Mouse (Mus musculus) heart, embryonic 16.5 days (tissue): ENCODE data around the gene Aebp2. TPM values are rescaled to one million over a fixed set of nuclear protein-coding genes. Genes with fewer than 3 reads are reported as not detected.

ENCODE experiments used
- ATAC-seq: fragments of 200-750 bp; cut with Nextera tagmentation; replicated peaks from 2 replicates; pipeline ENCODE4 v1.8.0; 2017; ENCODE audit warnings: moderate number of reproducible peaks; ENCODE audit not compliant: insufficient read depth, low FRiP score; ENCODE audit errors: extremely low read depth
- H3K27ac ChIP-seq: fragments of 300-500 bp; sonication (generic); 2 replicates; pipeline ENCODE4 v1.5.1; 2014; ENCODE audit warnings: mild to moderate bottlenecking, low read length, control low read depth, moderate library complexity
- H3K27me3 ChIP-seq: fragments of 300-500 bp; sonication (generic); 2 replicates; pipeline ENCODE4 v1.6.1; 2014; ENCODE audit warnings: low read length, mixed read lengths; ENCODE audit not compliant: control insufficient read depth, insufficient read depth
- H3K36me3 ChIP-seq: fragments of 300-500 bp; sonication (generic); 2 replicates; pipeline ENCODE4 v1.6.1; 2014; ENCODE audit not compliant: control insufficient read depth, insufficient read depth
- H3K4me1 ChIP-seq: fragments of 300-500 bp; sonication (generic); 2 replicates; pipeline ENCODE4 v1.6.1; 2014; ENCODE audit warnings: low read length, mixed read lengths; ENCODE audit not compliant: control insufficient read depth, insufficient read depth
- H3K4me2 ChIP-seq: fragments of 300-500 bp; sonication (generic); 2 replicates; pipeline ENCODE4 v1.6.1; 2014; ENCODE audit warnings: low read depth, mild to moderate bottlenecking, control low read depth, low read length
- H3K4me3 ChIP-seq: fragments of 300-500 bp; sonication (generic); 2 replicates; pipeline ENCODE4 v1.5.1; 2014; ENCODE audit warnings: mild to moderate bottlenecking, control low read depth, low read length
- H3K9ac ChIP-seq: fragments of 300-500 bp; sonication (generic); 2 replicates; pipeline ENCODE4 v1.6.1; 2014; ENCODE audit warnings: low read length, control low read depth
- H3K9me3 ChIP-seq: fragments of 300-500 bp; sonication (generic); replicated peaks from 2 replicates; pipeline ENCODE4 v1.6.1; 2016; ENCODE audit warnings: low read length; ENCODE audit not compliant: control insufficient read depth
- WGBS: fragments of 180-500 bp; shearing (Covaris S2); extraction: QIAGEN DNeasy Blood & Tissue Kit; methylation state at CpG from one replicate; pipeline ENCODE4 v1.1.7; 2014; 5-methylcytosine and 5-hydroxymethylcytosine counted together
- polyA plus RNA-seq: library from polyadenylated mRNA; unstranded; fragments of >200 nt; fragmentation: Nextera tagmentation; extraction: Ambion mirVana; gene quantifications from 2 replicates; pipeline ENCODE4 v1.2.1, GENCODE M21; 2015

Gene Aebp2
- polyA plus RNA-seq, 1 experiment from 2014 or later = 9.0 TPM

DNA sequence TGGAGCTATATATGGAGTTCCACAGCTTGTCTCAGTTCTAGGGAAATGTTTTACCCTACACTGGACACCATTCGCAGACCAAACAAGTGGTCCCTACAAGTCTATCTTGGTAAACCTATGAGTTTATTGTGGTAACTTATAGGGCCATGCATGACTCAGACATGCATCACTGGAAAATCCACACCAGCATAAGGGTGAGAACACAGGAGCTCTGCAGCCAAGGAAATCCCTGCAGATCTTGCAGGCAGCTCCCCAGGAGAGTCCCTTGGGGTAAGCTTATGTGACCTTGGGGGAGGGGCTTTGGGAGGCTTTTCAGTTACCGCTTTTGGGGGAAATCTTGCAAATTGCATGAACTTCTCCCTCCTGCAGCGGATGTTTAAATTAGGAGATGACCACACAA is 8.6 kb upstream of the Aebp2 start:
- Histone ChIP-seq H3K4me2 (no peak overlapping the region), H3K4me3 (no peak overlapping the region), H3K4me1 (no peaks in the 10 kb centered on the region), H3K27ac (no peak overlapping the region), H3K9ac (no peak overlapping the region), H3K36me3 (no peaks in the 10 kb centered on the region), H3K27me3 (no peaks in the 10 kb centered on the region), H3K9me3 (no peaks in the 10 kb centered on the region)
- ATAC-seq = no peak
- WGBS = 71% methylated on average over 3 of the region's 3 CpGs

DNA sequence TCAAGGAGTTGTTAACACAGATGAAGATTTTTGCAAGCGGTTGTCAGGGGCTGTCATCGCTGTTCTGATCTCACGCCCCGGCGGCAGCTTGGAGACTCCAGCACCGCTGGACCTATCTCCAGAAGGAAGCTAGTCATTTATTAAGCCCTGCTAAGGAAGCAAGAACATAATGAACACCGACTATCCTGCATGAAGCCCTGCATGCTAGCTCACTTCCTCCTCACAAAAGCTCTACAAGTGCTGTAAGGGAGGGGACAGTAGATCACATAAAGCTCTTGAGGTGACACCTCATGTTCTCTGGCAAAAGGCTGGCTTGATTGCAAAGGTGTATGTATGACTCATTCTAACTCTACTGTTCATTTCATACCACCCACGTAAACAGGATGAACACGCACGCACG is 7.8 kb upstream of the Aebp2 start:
- Histone ChIP-seq H3K9ac (no peak overlapping the region), H3K4me3 (no peak overlapping the region), H3K9me3 (no peaks in the 10 kb centered on the region), H3K4me1 (peaks cover 1% of the 10 kb centered on the region), H3K27me3 (no peaks in the 10 kb centered on the region), H3K4me2 (no peak overlapping the region), H3K27ac (no peak overlapping the region), H3K36me3 (no peaks in the 10 kb centered on the region)
- ATAC-seq = no peak
- 61% methylated on average over 11 of the region's 11 CpGs for WGBS

GRCm38 (mm10) chr6:140620531-140621349 is 1.7 kb upstream of the Aebp2 start:
- no peak overlapping the region for H3K4me2 ChIP-seq
- 64% methylated on average over 13 of the region's 13 CpGs for WGBS
- H3K27me3 ChIP-seq = no peaks in the 10 kb centered on the region
- H3K36me3 ChIP-seq = no peaks in the 10 kb centered on the region
- peaks cover 6% of the 10 kb centered on the region for H3K4me1 ChIP-seq
- no peaks in the 10 kb centered on the region for H3K9me3 ChIP-seq
- H3K27ac ChIP-seq = 0 out of 2 replicates have a peak overlapping the region, but pooled peaks have one; percentile 51
- H3K4me3 ChIP-seq = no peak overlapping the region
- no peak for ATAC-seq
- no peak overlapping the region for H3K9ac ChIP-seq

DNA sequence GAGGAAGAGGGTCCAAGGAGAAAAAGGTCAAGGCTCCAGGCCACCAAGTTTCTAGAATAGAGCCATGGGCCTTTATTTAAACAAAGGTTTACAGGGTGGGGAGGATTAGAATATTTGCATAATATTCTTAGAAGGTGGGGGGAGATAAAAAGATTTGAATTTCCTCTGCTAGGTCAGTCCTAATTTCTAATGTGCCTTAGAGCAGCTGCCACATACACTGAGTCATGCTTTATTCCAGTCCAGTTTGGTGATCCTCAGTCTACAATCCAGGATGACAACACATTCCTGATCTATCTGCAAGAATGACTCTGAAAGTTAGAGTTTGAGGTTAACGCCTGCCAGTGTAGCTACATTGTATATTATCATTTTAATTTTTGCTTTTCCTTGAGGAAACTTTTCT is 841 bp upstream of the Aebp2 start:
- ATAC-seq = no peak
- Histone ChIP-seq H3K9me3 (no peaks in the 10 kb centered on the region), H3K27ac (peak overlapping the region; percentile 16), H3K27me3 (no peaks in the 10 kb centered on the region), H3K4me1 (peaks cover 15% of the 10 kb centered on the region), H3K4me2 (no peak overlapping the region), H3K36me3 (no peaks in the 10 kb centered on the region), H3K4me3 (no peak overlapping the region), H3K9ac (no peak overlapping the region)
- 76% methylated on average over 1 of the region's 1 CpGs for WGBS

DNA sequence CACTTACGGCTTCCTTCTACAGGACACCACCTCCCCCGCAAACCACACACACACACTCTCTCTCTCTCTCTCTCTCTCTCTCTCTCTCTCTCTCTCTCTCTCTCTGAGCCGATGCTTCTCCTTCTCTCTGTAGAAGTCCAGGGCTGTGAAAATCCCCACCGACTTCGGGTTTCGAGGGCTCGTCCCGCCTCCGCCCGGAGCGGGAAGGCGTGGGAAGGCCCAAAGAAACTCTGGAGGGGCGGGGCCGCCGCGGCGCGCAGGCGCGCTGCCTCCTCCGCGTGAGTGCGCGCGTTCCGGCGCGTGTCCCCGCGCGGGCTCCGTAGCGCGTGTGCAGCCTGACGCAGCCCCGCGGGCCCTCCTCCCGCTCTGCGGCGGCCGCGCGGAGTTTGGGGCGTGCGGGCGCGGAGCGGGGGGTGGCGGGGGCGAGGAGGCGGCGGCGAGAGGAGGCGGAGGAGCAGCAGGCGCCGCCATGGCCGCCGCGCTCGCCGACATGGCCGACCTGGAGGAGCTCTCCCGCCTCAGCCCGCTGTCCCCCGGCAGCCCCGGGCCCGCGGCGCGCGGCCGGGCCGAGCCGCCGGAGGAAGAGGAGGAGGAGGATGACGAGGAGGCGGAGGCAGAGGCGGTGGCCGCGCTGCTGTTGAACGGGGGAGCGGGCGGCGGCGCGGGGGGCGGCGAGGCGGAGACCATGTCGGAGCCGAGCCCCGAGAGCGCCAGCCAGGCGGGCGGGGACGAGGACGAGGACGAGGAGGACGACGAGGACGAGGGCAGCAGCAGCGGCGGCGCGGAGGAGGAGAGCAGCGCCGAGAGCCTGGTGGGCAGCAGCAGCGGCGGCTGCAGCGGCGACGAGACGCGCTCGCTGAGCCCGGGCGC is 998 bp downstream of the Aebp2 start:
- H3K9ac ChIP-seq = peak overlapping the region; percentile 99
- under 1% methylated on average over 90 of the region's 117 CpGs for WGBS
- H3K4me1 ChIP-seq = peaks cover 26% of the 10 kb centered on the region
- no peaks in the 10 kb centered on the region for H3K36me3 ChIP-seq
- peak overlapping the region; percentile 87 for H3K4me2 ChIP-seq
- H3K27ac ChIP-seq = peak overlapping the region; percentile 97
- peak overlapping the region; percentile 95 for H3K4me3 ChIP-seq
- ATAC-seq = peak; percentile 91
- no peaks in the 10 kb centered on the region for H3K27me3 ChIP-seq
- no peaks in the 10 kb centered on the region for H3K9me3 ChIP-seq

DNA sequence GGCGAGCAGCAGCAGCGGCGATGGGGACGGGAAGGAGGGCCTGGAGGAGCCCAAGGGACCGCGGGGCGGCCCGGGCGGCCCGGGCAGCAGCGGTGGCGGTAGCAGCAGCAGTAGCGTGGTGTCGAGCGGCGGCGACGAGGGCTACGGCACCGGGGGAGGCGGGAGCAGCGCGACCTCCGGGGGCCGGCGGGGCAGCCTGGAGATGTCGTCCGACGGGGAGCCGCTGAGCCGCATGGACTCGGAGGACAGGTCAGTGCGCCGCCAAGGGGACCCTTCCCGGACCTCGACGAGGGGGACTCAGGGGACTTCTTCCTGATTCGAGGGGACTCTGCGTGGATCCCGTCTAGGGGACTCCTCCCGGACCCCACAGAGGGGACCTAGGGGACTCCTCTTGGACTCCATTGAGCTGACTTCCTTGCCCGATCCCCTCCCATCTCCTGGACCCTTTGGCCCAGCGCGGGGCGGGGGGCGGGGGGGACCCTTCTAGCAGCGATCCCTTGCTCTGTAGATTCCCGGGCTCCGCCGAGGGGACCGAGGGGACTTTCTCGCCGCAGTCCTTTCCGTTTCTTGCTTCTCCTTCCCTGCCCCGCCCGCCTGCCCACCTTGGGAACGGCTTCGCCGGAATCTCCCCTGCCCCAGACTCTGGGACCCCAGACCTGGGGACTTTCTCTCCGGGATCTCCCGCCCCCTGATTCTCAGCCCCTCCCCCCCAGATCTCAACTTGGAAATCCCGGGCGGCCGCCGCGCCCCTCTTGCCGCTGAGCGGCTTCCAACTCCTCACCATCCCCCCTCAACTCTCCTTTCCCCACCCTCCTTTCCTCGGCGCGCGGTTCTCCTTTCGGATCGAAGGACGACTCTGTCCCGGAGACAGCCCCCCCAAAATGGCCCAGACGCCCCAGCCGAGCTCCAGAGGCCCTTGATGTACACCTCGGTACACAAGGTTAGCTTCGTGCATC is 1.9 kb downstream of the Aebp2 start:
- H3K27ac ChIP-seq = peak overlapping the region; percentile 97
- no peaks in the 10 kb centered on the region for H3K36me3 ChIP-seq
- H3K27me3 ChIP-seq = no peaks in the 10 kb centered on the region
- no peaks in the 10 kb centered on the region for H3K9me3 ChIP-seq
- under 1% methylated on average over 80 of the region's 80 CpGs for WGBS
- H3K4me2 ChIP-seq = peak overlapping the region; percentile 87
- H3K4me3 ChIP-seq = peak overlapping the region; percentile 95
- peak; percentile 23 for ATAC-seq
- peaks cover 26% of the 10 kb centered on the region for H3K4me1 ChIP-seq
- peak overlapping the region; percentile 99 for H3K9ac ChIP-seq

GRCm38 (mm10) chr6:140629176-140629859 is 6.9 kb downstream of the Aebp2 start:
- Histone ChIP-seq H3K4me3 (no peak overlapping the region), H3K4me1 (peaks cover 30% of the 10 kb centered on the region), H3K4me2 (no peak overlapping the region), H3K9ac (no peak overlapping the region), H3K36me3 (peaks cover 7% of the 10 kb centered on the region), H3K27ac (no peak overlapping the region), H3K9me3 (no peaks in the 10 kb centered on the region), H3K27me3 (no peaks in the 10 kb centered on the region)
- ATAC-seq = no peak
- 87% methylated on average over 4 of the region's 4 CpGs for WGBS

DNA sequence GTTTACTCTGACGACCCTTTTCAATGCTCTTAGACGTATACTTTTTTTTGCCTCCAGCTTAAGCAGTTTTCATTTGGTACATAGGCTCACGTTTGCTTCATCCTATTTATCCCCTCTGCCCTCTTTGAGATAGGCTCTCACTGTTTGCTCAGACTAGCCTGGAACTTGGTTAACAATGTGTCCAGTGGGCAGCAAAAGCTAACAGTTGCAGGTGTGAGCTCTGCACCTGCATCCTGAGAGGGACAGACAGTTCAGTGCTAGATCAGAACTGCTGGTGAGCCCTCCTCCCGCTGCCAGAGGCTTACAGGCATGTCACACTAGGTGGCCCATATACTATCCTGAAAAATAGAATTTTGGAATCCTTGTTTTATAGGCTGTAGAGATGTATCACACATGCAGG is 7.8 kb downstream of the Aebp2 start:
- Histone ChIP-seq H3K9ac (no peak overlapping the region), H3K4me1 (peaks cover 30% of the 10 kb centered on the region), H3K27ac (no peak overlapping the region), H3K4me3 (no peak overlapping the region), H3K4me2 (no peak overlapping the region), H3K36me3 (peaks cover 10% of the 10 kb centered on the region), H3K9me3 (no peaks in the 10 kb centered on the region), H3K27me3 (no peaks in the 10 kb centered on the region)
- ATAC-seq = no peak
- 78% methylated on average over 4 of the region's 4 CpGs for WGBS
